Mouse (Mus musculus) CH12.LX (cell line): Measurements from ENCODE around the gene Gm3435.
"Not testable (repeated sequence)": the region's sequence is repeated elsewhere in the genome, so short reads cannot be mapped to it uniquely, and the experiment has no call there.

ENCODE experiments used
- CHD2 ChIP-seq: IDR thresholded peaks from 2 replicates; pipeline ENCODE4 v1.6.1; 2011; ENCODE audit warnings: low read length, improper control_type of control experiment
- CTCF ChIP-seq, 2 experiments: IDR thresholded peaks in 1 of 2; conservative IDR thresholded peaks in 1 of 2; 2 replicates each; pipeline ENCODE4 v1.5.1; 2011 to 2012; ENCODE audit warnings: low read depth in 2 of 2, low read length in 2 of 2, improper control_type of control experiment in 1 of 2, inconsistent platforms in 1 of 2, mild to moderate bottlenecking in 1 of 2, moderate library complexity in 1 of 2
- EP300 ChIP-seq: IDR thresholded peaks from 2 replicates; pipeline ENCODE4 v1.6.1; 2011; ENCODE audit warnings: low read length, improper control_type of control experiment
- KAT2A ChIP-seq: IDR thresholded peaks from 2 replicates; pipeline ENCODE4 v1.6.1; 2012; ENCODE audit warnings: low read length, improper control_type of control experiment, inconsistent platforms; ENCODE audit not compliant: insufficient replicate concordance
- POLR2A ChIP-seq: IDR thresholded peaks from 2 replicates; pipeline ENCODE4 v1.6.1; 2011; ENCODE audit warnings: low read depth, mild to moderate bottlenecking, improper control_type of control experiment, low read length
- RCOR1 ChIP-seq: conservative IDR thresholded peaks from 2 replicates; pipeline ENCODE4 v1.6.1; 2012; ENCODE audit warnings: low read depth, mild to moderate bottlenecking, inconsistent platforms, low read length, improper control_type of control experiment
- SIN3A ChIP-seq: IDR thresholded peaks from 2 replicates; pipeline ENCODE4 v1.6.1; 2012; ENCODE audit warnings: low read length, improper control_type of control experiment, inconsistent platforms
- ZMIZ1 ChIP-seq: IDR thresholded peaks from 2 replicates; pipeline ENCODE4 v1.6.1; 2012; ENCODE audit warnings: low read depth, mild to moderate bottlenecking, inconsistent platforms, low read length, improper control_type of control experiment
- ZNF384 ChIP-seq: IDR thresholded peaks from 2 replicates; pipeline ENCODE4 v1.6.1; 2012; ENCODE audit warnings: low read depth, low read length, improper control_type of control experiment, inconsistent platforms

DNA sequence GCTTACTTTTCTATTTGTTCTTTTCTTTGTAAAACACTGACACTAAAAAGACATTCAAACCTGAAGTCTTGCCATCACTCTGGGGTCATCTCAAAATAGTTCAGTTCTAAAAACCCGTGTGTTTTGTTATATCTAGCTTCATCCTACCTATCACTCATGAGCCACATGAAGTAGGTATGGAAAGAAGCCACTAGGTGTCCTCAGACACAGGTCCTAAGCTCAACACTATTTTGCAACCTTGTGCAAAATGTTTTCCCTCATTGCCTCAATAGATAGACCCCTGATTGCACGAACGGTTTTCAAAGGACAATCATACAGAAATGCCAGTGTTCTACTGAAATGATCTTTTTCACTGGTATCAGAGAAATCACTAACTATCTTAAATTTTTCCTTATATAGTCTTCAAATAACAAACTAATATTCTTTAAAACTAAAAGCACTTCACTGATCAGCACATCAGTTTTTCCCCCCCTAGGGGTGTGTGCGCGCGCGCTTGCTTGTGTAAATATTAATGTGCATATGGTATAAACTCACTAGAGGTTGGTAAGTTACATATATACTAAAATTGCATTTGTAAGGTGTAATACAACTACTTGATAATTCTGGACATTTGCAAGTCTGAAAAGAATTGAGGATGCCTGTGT is 32.1 kb upstream of the Gm3435 start:
- not testable (repeated sequence) for TF ChIP-seq CTCF (conservative IDR thresholded peaks at IDR 0.05 in 1 of 2, IDR thresholded peaks at IDR 0.05 in 1 of 2; ENCODE audit: low read depth in 2 of 2, low read length in 2 of 2); EP300; RCOR1; POLR2A; KAT2A; CHD2; ZNF384; ZMIZ1; SIN3A
